Mouse (Mus musculus) lung, postnatal 0 days (tissue): ENCODE data around the gene BC005537.

ENCODE experiments used
- CTCF ChIP-seq: IDR thresholded peaks from 2 replicates; pipeline ENCODE4 v1.5.1; 2016; ENCODE audit warnings: antibody characterized with exemption, mild to moderate bottlenecking
- EP300 ChIP-seq: IDR thresholded peaks from 2 replicates; pipeline ENCODE4 v1.6.1; 2016; ENCODE audit warnings: antibody characterized with exemption, mild to moderate bottlenecking, control low read depth

DNA sequence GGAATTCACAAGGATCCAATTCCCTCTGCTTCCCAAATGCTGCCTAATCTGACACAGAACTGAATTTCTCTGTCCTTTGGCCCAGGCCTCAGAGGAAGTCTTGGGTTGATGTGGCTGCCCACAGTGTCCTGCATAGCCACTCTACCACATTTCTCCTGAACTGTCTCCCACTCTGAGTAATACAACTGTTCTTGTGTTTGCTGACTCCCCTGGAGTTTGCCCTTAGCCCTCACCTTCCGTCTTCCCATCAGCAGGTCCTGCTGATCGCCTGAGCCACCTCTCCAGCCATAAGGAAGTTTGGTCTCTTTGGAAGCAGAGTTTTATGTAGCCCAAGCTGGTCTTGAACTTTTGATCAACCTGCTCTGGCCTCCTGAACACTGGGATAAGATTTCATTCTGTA lies 50.5 kb downstream of the BC005537 start:
- TF ChIP-seq CTCF, result no peak
- TF ChIP-seq EP300, result no peak
